Mouse (Mus musculus): ENCODE measurements around the gene Chit1.

Chit1 gene

GRCm38 (mm10) chr1:134146066-134146465 is 35.0 kb downstream of the Chit1 start:
- no peak for DNase-seq (ENCODE audit: low read depth)

GRCm38 (mm10) chr1:134150076-134150475 is 39.0 kb downstream of the Chit1 start:
- DNase-seq (ENCODE audit: low read depth) = no peak

GRCm38 (mm10) chr1:134150745-134151144 is 39.7 kb downstream of the Chit1 start:
- no peak for DNase-seq (ENCODE audit: low read depth)

GRCm38 (mm10) chr1:134151655-134152412 is 40.8 kb downstream of the Chit1 start:
- peak; percentile 72 for DNase-seq (ENCODE audit: low read depth)

GRCm38 (mm10) chr1:134152626-134153590 is 41.9 kb downstream of the Chit1 start:
- no peak for DNase-seq (ENCODE audit: low read depth)

- no peak for DNase-seq (ENCODE audit: low read depth)
These were observed 43.1 kb downstream of the Chit1 start for GRCm38 (mm10) chr1:134154121-134154520.

GRCm38 (mm10) chr1:134154655-134155054 is 43.6 kb downstream of the Chit1 start:
- no peak for DNase-seq (ENCODE audit: low read depth)

- DNase-seq (ENCODE audit: low read depth) = no peak
These were observed 49.4 kb downstream of the Chit1 start for GRCm38 (mm10) chr1:134160404-134160803.

GRCm38 (mm10) chr1:134161399-134161798 is 50.4 kb downstream of the Chit1 start:
- DNase-seq (ENCODE audit: low read depth) = no peak

- no peak for DNase-seq (ENCODE audit: low read depth)
These were observed 51.6 kb downstream of the Chit1 start for GRCm38 (mm10) chr1:134162510-134163225.

- DNase-seq (ENCODE audit: low read depth) = no peak
These were observed 52.4 kb downstream of the Chit1 start for GRCm38 (mm10) chr1:134163476-134163875.

- peak; percentile 58 for DNase-seq (ENCODE audit: low read depth)
These were observed 53.4 kb downstream of the Chit1 start for GRCm38 (mm10) chr1:134164454-134164853.

- no peak for DNase-seq (ENCODE audit: low read depth)
These were observed 55.5 kb downstream of the Chit1 start for GRCm38 (mm10) chr1:134166547-134166946.

GRCm38 (mm10) chr1:134167416-134168305 is 56.6 kb downstream of the Chit1 start:
- no peak for DNase-seq (ENCODE audit: low read depth)

- DNase-seq (ENCODE audit: low read depth) = no peak
These were observed 57.5 kb downstream of the Chit1 start for GRCm38 (mm10) chr1:134168567-134168966.

- no peak for DNase-seq (ENCODE audit: low read depth)
These were observed 58.1 kb downstream of the Chit1 start for GRCm38 (mm10) chr1:134168985-134169697.

- DNase-seq (ENCODE audit: low read depth) = no peak
These were observed 62.0 kb downstream of the Chit1 start for GRCm38 (mm10) chr1:134173081-134173480.

GRCm38 (mm10) chr1:134177976-134178375 is 66.9 kb downstream of the Chit1 start:
- no peak for DNase-seq (ENCODE audit: low read depth)

- peak; percentile 82 for DNase-seq (ENCODE audit: low read depth)
These were observed 71.0 kb downstream of the Chit1 start, which contains the start of gene Chil1 for GRCm38 (mm10) chr1:134182025-134182424. Gene Chil1 (plus strand): TSS chr1:134182176.

GRCm38 (mm10) chr1:134184089-134184488 is 73.0 kb downstream of the Chit1 start:
- no peak for DNase-seq (ENCODE audit: low read depth)
